Mouse (Mus musculus) lung, embryonic 15.5 days (tissue): ENCODE results near the gene Ppp4r1. TPM values are rescaled to one million over a fixed set of nuclear protein-coding genes. Genes with fewer than 3 reads are reported as not detected.

ENCODE experiments used
- ATAC-seq: fragments of 200-750 bp; cut with Nextera tagmentation; 2 replicates; pipeline ENCODE4 v1.8.0; 2017; ENCODE audit warnings: moderate number of reproducible peaks, borderline replicate concordance; ENCODE audit not compliant: low FRiP score, low TSS enrichment; ENCODE audit errors: extremely low read depth
- H3K27ac ChIP-seq: fragments of 300-500 bp; sonication (generic); 2 replicates; pipeline ENCODE4 v1.5.1; 2015; ENCODE audit warnings: moderate library complexity, mild to moderate bottlenecking, inconsistent platforms
- H3K27me3 ChIP-seq: fragments of 300-500 bp; sonication (generic); 2 replicates; pipeline ENCODE4 v1.6.1; 2015; ENCODE audit warnings: inconsistent platforms
- H3K36me3 ChIP-seq: fragments of 300-500 bp; sonication (generic); 2 replicates; pipeline ENCODE4 v1.6.1; 2015; ENCODE audit warnings: inconsistent platforms
- H3K4me1 ChIP-seq: fragments of 300-500 bp; sonication (generic); 2 replicates; pipeline ENCODE4 v1.6.1; 2015; ENCODE audit warnings: inconsistent platforms
- H3K4me2 ChIP-seq: fragments of 300-500 bp; sonication (generic); 2 replicates; pipeline ENCODE4 v1.6.1; 2015; ENCODE audit warnings: inconsistent platforms, mild to moderate bottlenecking, moderate library complexity
- H3K4me3 ChIP-seq: fragments of 300-500 bp; sonication (generic); 2 replicates; pipeline ENCODE4 v1.5.1; 2015; ENCODE audit warnings: mild to moderate bottlenecking, inconsistent platforms
- H3K9ac ChIP-seq: fragments of 300-500 bp; sonication (generic); 2 replicates; pipeline ENCODE4 v1.6.1; 2015; ENCODE audit warnings: inconsistent platforms
- H3K9me3 ChIP-seq: fragments of 300-500 bp; sonication (generic); 2 replicates; pipeline ENCODE4 v1.6.1; 2016; ENCODE audit warnings: inconsistent platforms
- WGBS: fragments of 180-500 bp; shearing (Covaris S2); methylation state at CpG from one replicate; pipeline ENCODE4 v1.1.7; 2015; 5-methylcytosine and 5-hydroxymethylcytosine counted together
- polyA plus RNA-seq: library from polyadenylated mRNA; unstranded; fragments of >200 nt; fragmentation: Nextera tagmentation; extraction: Ambion mirVana; gene quantifications from 2 replicates; pipeline ENCODE4 v1.2.1, GENCODE M21; 2015

Gene Ppp4r1
- polyA plus RNA-seq = 42.2 and 42.8 TPM in 2 replicates

GRCm38 (mm10) chr17:65782551-65783141, at the start of gene Ppp4r1:
TSS of gene Ppp4r1 (plus strand) at chr17:65782573.
- H3K27ac ChIP-seq = peak within 1 kb of the TSS; percentile 96
- peak within 1 kb of the TSS; percentile 66 for H3K4me2 ChIP-seq
- ATAC-seq = peak; percentile 90
- peaks cover 4% of the 10 kb centered on the region; the same call in 1 of the 2 replicates for H3K36me3 ChIP-seq
- H3K9me3 ChIP-seq = no peaks in the 10 kb centered on the region
- H3K4me3 ChIP-seq = peak within 1 kb of the TSS; percentile 94
- H3K9ac ChIP-seq = peak within 1 kb of the TSS; percentile 99
- H3K27me3 ChIP-seq = no peaks in the 10 kb centered on the region
- H3K4me1 ChIP-seq = peaks cover 28% of the 10 kb centered on the region
- WGBS = under 1% methylated on average over 65 of the region's 81 CpGs

- Histone ChIP-seq H3K27me3 (no peaks in the 10 kb centered on the region), H3K4me3 (no peak overlapping the region), H3K4me1 (no peaks in the 10 kb centered on the region), H3K9ac (no peak overlapping the region), H3K4me2 (no peak overlapping the region), H3K36me3 (no peaks in the 10 kb centered on the region), H3K9me3 (no peaks in the 10 kb centered on the region), H3K27ac (no peak overlapping the region)
- no peak for ATAC-seq
- 84% methylated on average over 4 of the region's 4 CpGs for WGBS
Observed at GRCm38 (mm10) chr17:65732666-65733065, 49.7 kb upstream of the Ppp4r1 start.

- Histone ChIP-seq H3K9ac (no peak overlapping the region), H3K4me1 (no peaks in the 10 kb centered on the region), H3K9me3 (no peaks in the 10 kb centered on the region), H3K36me3 (no peaks in the 10 kb centered on the region), H3K27me3 (no peaks in the 10 kb centered on the region), H3K4me2 (no peak overlapping the region), H3K27ac (no peak overlapping the region), H3K4me3 (no peak overlapping the region)
- no peak for ATAC-seq
- WGBS = 89% methylated on average over 2 of the region's 2 CpGs
Observed at GRCm38 (mm10) chr17:65735088-65735487, 47.3 kb upstream of the Ppp4r1 start.

DNA sequence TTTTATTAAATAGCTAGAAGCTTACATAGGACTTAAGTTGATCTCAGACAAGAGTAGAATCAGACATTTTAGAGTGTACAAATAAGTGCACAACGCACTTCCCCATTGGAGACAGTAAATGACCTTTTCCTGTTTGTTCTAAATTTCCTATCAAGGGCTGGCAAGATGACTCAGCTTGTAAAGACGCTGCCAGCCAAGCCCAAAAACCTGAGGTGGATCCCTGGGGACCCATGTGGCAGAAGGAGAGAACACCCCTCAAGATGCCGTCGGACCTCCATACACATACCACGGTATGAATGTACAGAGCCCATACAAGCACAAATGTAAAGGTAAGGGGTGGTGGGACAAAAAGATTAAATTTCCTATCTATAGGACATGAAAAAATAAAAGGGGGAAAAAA, 45.2 kb upstream of the Ppp4r1 start:
- H3K4me3 ChIP-seq = no peak overlapping the region
- 80% methylated on average over 5 of the region's 5 CpGs for WGBS
- no peak overlapping the region for H3K9ac ChIP-seq
- no peaks in the 10 kb centered on the region for H3K27me3 ChIP-seq
- H3K4me1 ChIP-seq = no peaks in the 10 kb centered on the region
- no peak overlapping the region for H3K4me2 ChIP-seq
- no peaks in the 10 kb centered on the region for H3K9me3 ChIP-seq
- no peak overlapping the region for H3K27ac ChIP-seq
- H3K36me3 ChIP-seq = no peaks in the 10 kb centered on the region
- no peak for ATAC-seq

- ATAC-seq = no peak
- no peak overlapping the region for H3K4me2 ChIP-seq
- WGBS = 72% methylated on average over 6 of the region's 6 CpGs
- no peak overlapping the region for H3K4me3 ChIP-seq
- H3K27ac ChIP-seq = no peak overlapping the region
- no peak overlapping the region for H3K9ac ChIP-seq
- H3K4me1 ChIP-seq = no peaks in the 10 kb centered on the region
- H3K9me3 ChIP-seq = no peaks in the 10 kb centered on the region
- H3K27me3 ChIP-seq = no peaks in the 10 kb centered on the region
- no peaks in the 10 kb centered on the region for H3K36me3 ChIP-seq
Observed at GRCm38 (mm10) chr17:65737622-65738021, 44.8 kb upstream of the Ppp4r1 start.

GRCm38 (mm10) chr17:65739874-65740725, 42.3 kb upstream of the Ppp4r1 start:
- H3K36me3 ChIP-seq = no peaks in the 10 kb centered on the region
- ATAC-seq = no peak
- no peak overlapping the region for H3K4me3 ChIP-seq
- no peaks in the 10 kb centered on the region for H3K4me1 ChIP-seq
- no peaks in the 10 kb centered on the region for H3K27me3 ChIP-seq
- H3K27ac ChIP-seq = no peak overlapping the region
- no peak overlapping the region for H3K4me2 ChIP-seq
- no peaks in the 10 kb centered on the region for H3K9me3 ChIP-seq
- no peak overlapping the region for H3K9ac ChIP-seq
- WGBS = 77% methylated on average over 15 of the region's 15 CpGs

GRCm38 (mm10) chr17:65741565-65741964, 40.8 kb upstream of the Ppp4r1 start:
- Histone ChIP-seq H3K27me3 (no peaks in the 10 kb centered on the region), H3K9ac (no peak overlapping the region), H3K4me3 (no peak overlapping the region), H3K4me2 (no peak overlapping the region), H3K36me3 (no peaks in the 10 kb centered on the region), H3K9me3 (no peaks in the 10 kb centered on the region), H3K4me1 (no peaks in the 10 kb centered on the region), H3K27ac (no peak overlapping the region)
- 84% methylated on average over 4 of the region's 4 CpGs for WGBS
- ATAC-seq = no peak

DNA sequence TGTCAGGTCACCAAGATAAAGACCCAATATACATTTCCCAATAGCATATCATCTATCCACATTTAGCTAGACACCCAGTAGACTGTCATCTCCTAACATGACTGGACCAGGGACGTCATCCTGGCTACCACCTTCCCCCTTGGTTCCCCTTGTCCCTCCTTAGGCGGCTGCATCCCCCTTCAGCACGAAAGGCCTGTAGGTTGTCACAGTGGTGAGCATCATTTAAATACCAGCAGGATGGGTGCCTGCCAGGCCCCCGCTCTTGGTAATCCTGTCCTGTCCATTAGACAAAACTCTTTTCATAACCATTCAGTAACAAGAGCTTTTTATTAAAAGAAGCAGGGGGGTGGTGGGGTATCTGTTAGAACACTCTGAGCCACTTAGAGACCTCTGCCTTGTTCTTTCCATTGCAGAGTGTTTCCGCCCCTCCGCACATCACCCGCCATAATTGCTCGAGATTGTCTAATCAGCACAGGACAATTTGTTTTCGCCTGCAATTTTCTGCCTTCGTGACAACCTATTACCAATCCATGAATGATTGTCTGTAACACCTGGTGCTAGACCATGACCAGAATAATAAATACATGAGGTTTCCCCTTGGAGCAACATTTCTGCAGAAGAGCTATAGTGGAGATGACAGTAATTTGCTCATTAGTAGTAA, 40.0 kb upstream of the Ppp4r1 start:
- Histone ChIP-seq H3K4me1 (no peaks in the 10 kb centered on the region), H3K9me3 (no peaks in the 10 kb centered on the region), H3K9ac (no peak overlapping the region), H3K4me3 (no peak overlapping the region), H3K36me3 (no peaks in the 10 kb centered on the region), H3K27ac (no peak overlapping the region), H3K27me3 (no peaks in the 10 kb centered on the region), H3K4me2 (no peak overlapping the region)
- 81% methylated on average over 10 of the region's 10 CpGs for WGBS
- ATAC-seq = no peak

DNA sequence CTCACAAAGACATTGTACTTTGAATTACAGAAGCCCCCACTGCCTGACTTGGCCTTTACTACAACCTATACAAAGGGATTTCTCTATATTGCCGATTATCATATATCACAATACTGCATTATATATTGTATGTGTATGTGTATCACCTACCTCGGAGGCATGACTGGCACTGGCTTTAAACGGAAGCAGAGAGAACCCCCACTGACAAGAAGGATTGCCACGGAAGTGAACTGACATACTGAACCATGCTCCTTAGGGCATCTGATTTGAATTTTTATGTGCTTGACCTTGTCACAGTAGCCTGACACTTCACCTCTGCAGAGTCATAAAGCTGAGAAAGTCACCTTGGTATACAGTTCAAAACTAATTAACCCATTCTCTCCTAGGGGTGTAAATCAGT, 39.4 kb upstream of the Ppp4r1 start:
- no peaks in the 10 kb centered on the region for H3K36me3 ChIP-seq
- H3K4me3 ChIP-seq = no peak overlapping the region
- WGBS = 73% methylated on average over 4 of the region's 4 CpGs
- H3K27me3 ChIP-seq = no peaks in the 10 kb centered on the region
- no peaks in the 10 kb centered on the region for H3K9me3 ChIP-seq
- no peak overlapping the region for H3K9ac ChIP-seq
- no peak overlapping the region for H3K27ac ChIP-seq
- no peaks in the 10 kb centered on the region for H3K4me1 ChIP-seq
- no peak overlapping the region for H3K4me2 ChIP-seq
- ATAC-seq = no peak

DNA sequence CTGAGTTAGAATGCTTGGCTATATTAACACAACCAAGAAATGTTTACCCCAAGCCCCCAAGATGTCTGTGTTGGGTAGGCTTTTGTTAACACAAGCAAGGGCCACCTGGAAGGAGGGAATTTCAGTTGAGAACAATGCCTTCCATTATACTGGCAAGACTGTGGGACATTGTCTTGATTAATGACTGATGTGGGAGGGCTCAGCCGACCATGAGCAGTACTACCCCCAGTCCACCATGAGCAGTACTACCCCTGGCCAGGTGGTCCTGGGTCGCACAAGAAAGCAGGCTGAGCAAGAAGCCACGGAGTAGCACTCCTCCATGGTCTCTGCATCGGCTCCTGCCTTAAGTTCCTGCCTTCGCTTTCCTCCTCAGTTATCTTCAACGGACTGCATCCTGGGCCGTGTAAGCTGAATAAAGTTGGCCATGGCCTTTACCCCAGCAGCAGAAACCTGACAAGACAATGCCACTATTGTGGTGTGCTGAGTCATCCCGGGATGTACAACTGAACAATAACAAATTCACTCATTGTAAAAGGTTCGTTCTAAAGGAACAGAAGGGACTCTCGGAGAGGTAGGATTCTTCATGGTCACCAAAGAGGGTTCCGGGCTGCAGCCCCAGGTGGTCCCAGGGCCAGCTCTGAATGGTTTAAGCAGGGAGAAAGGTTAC, 38.6 kb upstream of the Ppp4r1 start:
- H3K4me3 ChIP-seq = no peak overlapping the region
- no peaks in the 10 kb centered on the region for H3K4me1 ChIP-seq
- H3K9me3 ChIP-seq = no peaks in the 10 kb centered on the region
- no peak for ATAC-seq
- 74% methylated on average over 11 of the region's 11 CpGs for WGBS
- no peak overlapping the region for H3K27ac ChIP-seq
- H3K9ac ChIP-seq = no peak overlapping the region
- no peak overlapping the region for H3K4me2 ChIP-seq
- H3K27me3 ChIP-seq = no peaks in the 10 kb centered on the region
- no peaks in the 10 kb centered on the region for H3K36me3 ChIP-seq

GRCm38 (mm10) chr17:65746314-65746713, 36.1 kb upstream of the Ppp4r1 start:
- H3K4me3 ChIP-seq = no peak overlapping the region
- no peak for ATAC-seq

More at GRCm38 (mm10) chr17:65746314-65746713, 36.1 kb upstream of the Ppp4r1 start:
- Histone ChIP-seq H3K4me2 (no peak overlapping the region), H3K9ac (no peak overlapping the region), H3K27ac (no peak overlapping the region), H3K27me3 (no peaks in the 10 kb centered on the region), H3K9me3 (no peaks in the 10 kb centered on the region), H3K4me1 (no peaks in the 10 kb centered on the region), H3K36me3 (no peaks in the 10 kb centered on the region)
- WGBS = 78% methylated on average over 6 of the region's 6 CpGs
